Mouse (Mus musculus) liver, embryonic 14.5 days (tissue): ENCODE data around the gene Pipox. TPM values are rescaled to one million over a fixed set of nuclear protein-coding genes. Genes with fewer than 3 reads are reported as not detected.

Experiments used
- ATAC-seq: fragments of 200-750 bp; cut with Nextera tagmentation; 2 replicates; pipeline ENCODE4 v1.8.0; 2017; ENCODE audit warnings: moderate number of reproducible peaks, mild to moderate bottlenecking, moderate library complexity; ENCODE audit not compliant: insufficient read depth
- DNase-seq, 3 experiments: peaks; one replicate each; pipeline ENCODE4 v3.0.0-alpha.2; 2012 to 2013; ENCODE audit warnings: low read depth in 3 of 3, low spot score in 3 of 3
- H3K27ac ChIP-seq: fragments of 300-500 bp; sonication (generic); 2 replicates; pipeline ENCODE4 v1.5.1; 2014; ENCODE audit warnings: moderate library complexity, mild to moderate bottlenecking, control low read depth, inconsistent platforms
- H3K27me3 ChIP-seq: fragments of 300-500 bp; sonication (generic); 2 replicates; pipeline ENCODE4 v1.6.1; 2014; ENCODE audit warnings: mild to moderate bottlenecking, low read length, moderate library complexity; ENCODE audit not compliant: control insufficient read depth, insufficient read depth
- H3K36me3 ChIP-seq: fragments of 300-500 bp; sonication (generic); replicated peaks from 2 replicates; pipeline ENCODE4 v1.6.1; 2014; ENCODE audit warnings: low read depth; ENCODE audit not compliant: control insufficient read depth, insufficient read depth
- H3K4me1 ChIP-seq, 2 experiments: fragments of 200-500 bp in 1 of 2; fragments of 300-500 bp in 1 of 2; sonication (generic) in 1 of 2; replicated peaks; 2 replicates each; pipeline ENCODE4 v1.6.1; 2012 to 2014; ENCODE audit warnings: antibody characterized with exemption in 1 of 2, inconsistent platforms in 1 of 2, low read length in 1 of 2; ENCODE audit not compliant: control insufficient read depth in 2 of 2, insufficient read depth in 2 of 2
- H3K4me2 ChIP-seq: fragments of 300-500 bp; sonication (generic); 2 replicates; pipeline ENCODE4 v1.6.1; 2014; ENCODE audit warnings: low read depth, mild to moderate bottlenecking, control low read depth, moderate library complexity
- H3K4me3 ChIP-seq, 2 experiments: fragments of 200-500 bp in 1 of 2; fragments of 300-500 bp in 1 of 2; sonication (generic) in 1 of 2; 2 replicates each; pipeline ENCODE4 v1.5.1; 2012 to 2014; ENCODE audit warnings: low read depth in 2 of 2, low read length in 2 of 2, mild to moderate bottlenecking in 2 of 2, control low read depth in 1 of 2, inconsistent platforms in 1 of 2, moderate library complexity in 1 of 2; ENCODE audit not compliant: insufficient read depth in 1 of 2
- H3K9ac ChIP-seq: fragments of 300-500 bp; sonication (generic); replicated peaks from 2 replicates; pipeline ENCODE4 v1.6.1; 2014; ENCODE audit warnings: mild to moderate bottlenecking, control low read depth, moderate library complexity
- H3K9me3 ChIP-seq: fragments of 300-500 bp; sonication (generic); 2 replicates; pipeline ENCODE4 v1.6.1; 2016; ENCODE audit warnings: low read length, mixed read lengths; ENCODE audit not compliant: control insufficient read depth
- CTCF ChIP-seq: IDR thresholded peaks from 2 replicates; pipeline ENCODE4 v1.5.1; 2016; ENCODE audit warnings: antibody characterized with exemption, low read depth, control low read depth
- EP300 ChIP-seq: IDR thresholded peaks from 2 replicates; pipeline ENCODE4 v1.6.1; 2016; ENCODE audit warnings: antibody characterized with exemption, low read depth
- WGBS: fragments of 180-500 bp; shearing (Covaris S2); extraction: QIAGEN DNeasy Blood & Tissue Kit; methylation state at CpG from one replicate; pipeline ENCODE4 v1.1.7; 2014; ENCODE audit not compliant: insufficient replicate concordance; 5-methylcytosine and 5-hydroxymethylcytosine counted together
- polyA plus RNA-seq, 2 experiments: library from polyadenylated mRNA; depleted of rRNA in 1 of 2; stranded (reverse) in 1 of 2; unstranded in 1 of 2; fragments of >200 nt; fragmentation: Nextera tagmentation in 1 of 2; extraction: Ambion mirVana in 1 of 2; gene quantifications; 2 replicates each; pipeline versions ENCODE4 v1.2.1 to v1.2.3; 2012 to 2014

Pipox gene
- polyA plus RNA-seq, 2 experiments = 14.1 to 15.6 TPM

- Histone ChIP-seq H3K4me3 (no peak overlapping the region), H3K27me3 (peaks cover 10% of the 10 kb centered on the region)
- WGBS = 26% methylated on average over 5 of the region's 5 CpGs
Measured at GRCm38 (mm10) chr11:77909376-77909775, 15.5 kb upstream of the Pipox start.

GRCm38 (mm10) chr11:77908468-77908867, 14.6 kb upstream of the Pipox start:
- Histone ChIP-seq H3K36me3 (no peaks in the 10 kb centered on the region), H3K27ac (no peak overlapping the region), H3K4me3 (no peak overlapping the region), H3K4me2 (no peak overlapping the region), H3K9me3 (no peaks in the 10 kb centered on the region), H3K27me3 (peaks cover 3% of the 10 kb centered on the region), H3K4me1 (no peaks in the 10 kb centered on the region), H3K9ac (no peak overlapping the region)
- no peak for TF ChIP-seq CTCF
- no peak for TF ChIP-seq EP300
- 38% methylated on average over 4 of the region's 4 CpGs for WGBS
- DNase-seq (no peak), ATAC-seq (no peak)

More at GRCm38 (mm10) chr11:77909376-77909775, 15.5 kb upstream of the Pipox start:
- DNase-seq (no peak), ATAC-seq (no peak)
- no peaks in the 10 kb centered on the region for H3K4me1 ChIP-seq
- no peak overlapping the region for H3K27ac ChIP-seq
- H3K9me3 ChIP-seq = no peaks in the 10 kb centered on the region
- no peaks in the 10 kb centered on the region for H3K36me3 ChIP-seq
- no peak overlapping the region for H3K4me2 ChIP-seq
- TF ChIP-seq CTCF = no peak
- TF ChIP-seq EP300 = no peak
- no peak overlapping the region for H3K9ac ChIP-seq

GRCm38 (mm10) chr11:77906747-77907174, 12.9 kb upstream of the Pipox start:
- DNase-seq (no peak), ATAC-seq (no peak)
- Histone ChIP-seq H3K4me3 (no peak overlapping the region), H3K4me2 (no peak overlapping the region), H3K4me1 (no peaks in the 10 kb centered on the region), H3K27me3 (peaks cover 6% of the 10 kb centered on the region), H3K36me3 (no peaks in the 10 kb centered on the region), H3K9me3 (no peaks in the 10 kb centered on the region), H3K9ac (no peak overlapping the region), H3K27ac (no peak overlapping the region)
- TF ChIP-seq CTCF (no peak), EP300 (no peak)
- 19% methylated on average over 9 of the region's 9 CpGs for WGBS

- H3K36me3 ChIP-seq = no peaks in the 10 kb centered on the region
- no peaks in the 10 kb centered on the region; a peak in 1 of 4 replicates for H3K4me1 ChIP-seq
- H3K4me3 ChIP-seq = no peak overlapping the region
- H3K27me3 ChIP-seq = peaks cover 6% of the 10 kb centered on the region
- no peak for ATAC-seq
- H3K9me3 ChIP-seq = no peaks in the 10 kb centered on the region
- 34% methylated on average over 19 of the region's 19 CpGs for WGBS
- no peak for TF ChIP-seq CTCF
- TF ChIP-seq EP300 = no peak
- no peak overlapping the region for H3K9ac ChIP-seq
- H3K4me2 ChIP-seq = no peak overlapping the region
- H3K27ac ChIP-seq = no peak overlapping the region
- DNase-seq = no peak
Measured at GRCm38 (mm10) chr11:77906097-77906687, 12.3 kb upstream of the Pipox start.

- Histone ChIP-seq H3K9ac (no peak overlapping the region), H3K9me3 (no peaks in the 10 kb centered on the region), H3K27ac (no peak overlapping the region), H3K4me3 (no peak overlapping the region), H3K4me1 (peaks cover 0 to 2% of the 10 kb centered on the region in 2 experiments; a peak in 1 of 4 replicates), H3K4me2 (no peak overlapping the region), H3K36me3 (no peaks in the 10 kb centered on the region), H3K27me3 (peaks cover 6% of the 10 kb centered on the region)
- no peak for DNase-seq
- WGBS = 34% methylated on average over 1 of the region's 1 CpGs
- TF ChIP-seq CTCF = no peak
- TF ChIP-seq EP300 = no peak
- no peak for ATAC-seq
Measured at GRCm38 (mm10) chr11:77904707-77905106, 10.8 kb upstream of the Pipox start.
